Mouse (Mus musculus) layer of hippocampus, adult 11-12 months (tissue): ENCODE measurements at regions not wholly inside any gene's neighbourhood (a gene's known extent, or its start where the extent isn't known, plus 50 kb on each side); places are given as distances from the start of the nearest gene placed in this dataset.
A peak's percentile ranks its signal among the peaks of the same experiment; 100 is the strongest.

Experiments used
- DNase-seq: peaks from one replicate; pipeline ENCODE4 v3.0.0; 2022; ENCODE audit warnings: low spot score

- no peak for DNase-seq
Observed at GRCm38 (mm10) chr10:44641616-44642015, 113.3 kb upstream of the Prdm1 start.

- DNase-seq = no peak
Observed at GRCm38 (mm10) chr10:44640620-44641019, 112.3 kb upstream of the Prdm1 start.

- DNase-seq = no peak
Observed at GRCm38 (mm10) chr10:44638678-44639077, 110.4 kb upstream of the Prdm1 start.

- no peak for DNase-seq
Observed at GRCm38 (mm10) chr10:44636786-44637185, 108.5 kb upstream of the Prdm1 start.

GRCm38 (mm10) chr10:44636061-44636460 is 107.8 kb upstream of the Prdm1 start:
- no peak for DNase-seq

- DNase-seq = no peak
Observed at GRCm38 (mm10) chr10:44631584-44631983, 103.3 kb upstream of the Prdm1 start.

GRCm38 (mm10) chr10:44630485-44630884 is 102.2 kb upstream of the Prdm1 start:
- DNase-seq = peak; percentile 35

- DNase-seq = no peak
Observed at GRCm38 (mm10) chr10:44628387-44628786, 100.1 kb upstream of the Prdm1 start.

- no peak for DNase-seq
Observed at GRCm38 (mm10) chr10:44627431-44627830, 99.1 kb upstream of the Prdm1 start.

- no peak for DNase-seq
Observed at GRCm38 (mm10) chr10:44625521-44625920, 97.2 kb upstream of the Prdm1 start.

GRCm38 (mm10) chr10:44615586-44615985 is 87.3 kb upstream of the Prdm1 start:
- DNase-seq = no peak

GRCm38 (mm10) chr10:44612571-44612970 is 84.3 kb upstream of the Prdm1 start:
- no peak for DNase-seq

GRCm38 (mm10) chr10:44611399-44611798 is 83.1 kb upstream of the Prdm1 start:
- DNase-seq = no peak

- no peak for DNase-seq
Observed at GRCm38 (mm10) chr10:44609187-44609586, 80.9 kb upstream of the Prdm1 start.

GRCm38 (mm10) chr10:44607334-44607851 is 79.1 kb upstream of the Prdm1 start:
- peak; percentile 29 for DNase-seq

GRCm38 (mm10) chr10:44604512-44604911 is 76.2 kb upstream of the Prdm1 start:
- DNase-seq = no peak

GRCm38 (mm10) chr10:44603461-44603860 is 75.2 kb upstream of the Prdm1 start:
- DNase-seq = no peak

GRCm38 (mm10) chr10:44601550-44601949 is 73.2 kb upstream of the Prdm1 start:
- no peak for DNase-seq

- peak; percentile 52 for DNase-seq
Observed at GRCm38 (mm10) chr10:44599964-44600334, 71.6 kb upstream of the Prdm1 start.

- no peak for DNase-seq
Observed at GRCm38 (mm10) chr10:44599331-44599963, 71.1 kb upstream of the Prdm1 start.

GRCm38 (mm10) chr10:44598615-44599014 is 70.3 kb upstream of the Prdm1 start:
- DNase-seq = no peak

- DNase-seq = no peak
Observed at GRCm38 (mm10) chr10:44595932-44596331, 67.6 kb upstream of the Prdm1 start.

- DNase-seq = no peak
Observed at GRCm38 (mm10) chr10:44589842-44590241, 61.5 kb upstream of the Prdm1 start.

GRCm38 (mm10) chr10:44589352-44589751 is 61.1 kb upstream of the Prdm1 start:
- peak; percentile 25 for DNase-seq
